Mouse (Mus musculus) small intestine, adult 2 months (tissue): Measurements from ENCODE around the gene Trp73.

Experiments
- CTCF ChIP-seq: fragments of 200-500 bp; IDR thresholded peaks from 2 replicates; pipeline ENCODE4 v1.5.1; 2012; ENCODE audit warnings: low read depth, mild to moderate bottlenecking, control low read depth, inconsistent platforms, low read length, moderate library complexity, mixed read lengths; ENCODE audit not compliant: insufficient replicate concordance, insufficient read length; ENCODE audit errors: extremely low read depth
- POLR2A ChIP-seq: fragments of 200-500 bp; IDR thresholded peaks from 2 replicates; pipeline ENCODE4 v1.6.1; 2012; ENCODE audit warnings: low read depth, mild to moderate bottlenecking, control low read depth, inconsistent platforms, low read length, moderate library complexity

- TF ChIP-seq CTCF (no peak), POLR2A (no peak)
Observed at GRCm38 (mm10) chr4:154139671-154140181, 282 bp downstream of the Trp73 start.
